Mouse (Mus musculus): Measurements from ENCODE around the gene Gse1. TPM values are rescaled to one million over a fixed set of nuclear protein-coding genes. Genes with fewer than 3 reads are reported as not detected.

The Gse1 gene
- total RNA-seq (2021): 10 to 100 TPM; 23.9 to 24.1 TPM
- long read RNA-seq, experiment 1, partial matches to known transcripts: 1 of 1 reads
- long read RNA-seq, experiment 1, other reads (novel, unspliced or antisense): 0 of 1 reads
- long read RNA-seq, experiment 2, partial matches to known transcripts: 1 of 12 reads
- long read RNA-seq, experiment 2, other reads (novel, unspliced or antisense): 11 of 12 reads

- DNase-seq (ENCODE audit: low spot score in 2 of 2): peak; percentile 84 to 85
Measured at GRCm38 (mm10) chr8:120227891-120228591, at the start of gene Gse1. Gse1 (plus strand) TSS chr8:120228456.

- DNase-seq (ENCODE audit: low spot score in 2 of 2): peak; percentile 94 to 97
Measured at GRCm38 (mm10) chr8:120179027-120179431, 49.2 kb upstream of the Gse1 start.

DNA sequence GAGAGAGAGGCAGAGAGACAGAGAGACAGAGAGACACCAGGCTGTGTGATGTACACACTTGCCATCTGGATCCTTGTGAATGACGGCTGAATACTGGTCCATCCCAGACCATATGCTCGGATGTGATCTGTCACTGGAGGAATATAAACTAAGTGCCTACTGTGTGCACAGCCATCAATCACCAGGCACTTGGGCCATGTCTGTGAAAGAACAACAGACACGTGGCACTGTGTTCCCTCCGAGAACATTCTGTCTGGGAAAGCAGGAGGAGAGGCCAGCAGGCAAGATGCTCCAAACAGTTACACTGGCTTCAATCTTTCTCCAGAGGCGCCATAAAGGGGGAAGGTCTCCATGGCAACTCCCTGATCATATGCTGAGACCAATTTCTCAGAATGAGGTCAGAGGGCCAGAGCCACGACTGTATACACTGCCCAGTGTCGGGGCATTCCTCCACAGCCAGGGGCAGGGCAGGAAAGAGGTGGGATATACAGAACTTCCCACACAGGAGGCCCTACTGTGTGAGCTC lies 47.7 kb upstream of the Gse1 start:
- no peak for DNase-seq (ENCODE audit: low spot score in 2 of 2)

- no peak for DNase-seq (ENCODE audit: low spot score in 2 of 2)
Measured at GRCm38 (mm10) chr8:120181274-120181673, 47.0 kb upstream of the Gse1 start.

GRCm38 (mm10) chr8:120181861-120182414 lies 46.3 kb upstream of the Gse1 start:
- no peak for DNase-seq (ENCODE audit: low spot score in 2 of 2)

DNA sequence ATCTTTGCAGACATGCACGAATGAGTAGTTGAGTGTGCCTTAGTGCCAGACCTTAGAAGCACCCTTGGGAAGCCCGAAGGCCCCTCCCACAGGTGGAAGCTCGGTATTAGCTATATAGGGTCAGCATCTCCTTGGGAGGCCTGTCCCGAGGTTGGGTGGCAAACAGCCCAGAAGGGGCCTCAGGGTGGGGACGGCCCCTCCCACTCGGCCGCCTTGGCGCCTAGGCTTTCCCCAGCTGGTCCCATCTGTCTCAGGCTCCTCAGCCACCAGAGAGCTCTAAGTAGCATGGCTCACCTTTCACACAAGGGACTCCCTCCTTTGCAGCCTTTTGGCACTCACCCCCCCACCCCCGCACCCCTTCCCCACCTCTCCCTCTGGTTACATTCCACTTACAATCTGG lies 43.9 kb upstream of the Gse1 start:
- DNase-seq (ENCODE audit: low spot score in 2 of 2): no peak

DNA sequence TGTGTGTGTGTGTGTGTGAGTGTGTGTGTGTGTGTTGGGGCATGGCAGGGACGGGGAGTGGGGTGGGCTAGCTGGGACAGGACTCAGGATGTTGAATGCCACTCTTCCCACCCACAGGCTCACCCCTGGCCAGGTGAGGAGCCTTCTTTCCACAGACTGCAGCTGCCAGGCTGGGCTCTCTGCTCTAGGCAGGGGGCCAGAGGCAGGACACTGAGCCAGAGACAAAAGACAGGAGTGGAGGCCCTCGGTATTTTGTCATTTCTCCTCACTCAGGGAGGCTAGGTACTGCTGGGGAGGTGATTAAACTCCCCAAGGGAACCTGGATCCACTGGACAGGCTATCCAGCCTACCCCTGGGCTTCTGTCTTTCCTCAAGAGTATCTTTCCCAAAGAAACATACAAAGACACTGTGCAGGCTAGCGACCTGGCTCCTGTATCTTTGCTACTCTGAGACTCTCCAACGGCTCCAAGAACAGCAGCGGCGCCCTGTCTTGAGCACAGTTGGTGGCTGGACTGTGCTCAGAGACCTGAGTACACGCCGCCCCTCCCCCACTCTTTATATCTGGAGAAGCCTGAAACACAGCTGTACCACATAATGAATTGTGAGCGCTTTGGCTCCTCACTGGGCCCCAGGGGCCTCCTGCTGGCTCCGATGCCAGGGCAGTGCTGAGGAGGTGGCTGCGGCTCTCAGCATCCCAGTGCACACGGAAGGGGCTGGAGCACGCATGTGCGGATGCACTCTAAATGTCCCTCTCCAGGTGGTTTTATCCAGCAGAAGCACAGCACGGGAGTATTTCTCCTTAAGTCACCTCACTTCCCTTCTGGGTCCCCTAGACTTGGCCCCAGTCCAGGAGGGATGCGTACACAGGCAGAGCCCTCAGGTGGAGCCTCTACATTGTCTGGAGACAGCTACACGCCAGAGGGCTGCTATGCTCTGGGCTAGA lies 43.1 kb upstream of the Gse1 start:
- no peak for DNase-seq (ENCODE audit: low spot score in 2 of 2)

DNA sequence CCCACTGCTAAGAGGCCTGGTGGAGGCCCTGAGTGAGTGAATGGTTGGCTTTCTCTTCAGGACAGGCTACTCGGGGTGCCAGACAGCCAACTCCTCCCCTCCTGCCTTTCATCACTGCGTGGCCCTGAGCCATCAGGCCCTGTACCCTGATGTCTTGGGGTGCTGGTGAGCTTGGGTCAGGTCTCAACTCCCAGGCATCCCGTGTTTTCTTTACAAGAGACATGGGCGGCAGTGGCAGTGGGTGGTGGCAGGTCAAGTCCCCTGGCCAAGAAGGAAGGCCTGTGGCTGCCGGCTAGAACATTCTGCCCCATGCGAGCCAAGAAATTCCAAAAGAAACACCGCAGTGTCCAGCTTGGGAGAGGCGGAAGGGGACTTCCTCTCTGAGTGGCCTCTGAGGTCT lies 41.8 kb upstream of the Gse1 start:
- peak in 1 of 2 experiments; percentile 40 for DNase-seq (ENCODE audit: low spot score in 2 of 2)

DNA sequence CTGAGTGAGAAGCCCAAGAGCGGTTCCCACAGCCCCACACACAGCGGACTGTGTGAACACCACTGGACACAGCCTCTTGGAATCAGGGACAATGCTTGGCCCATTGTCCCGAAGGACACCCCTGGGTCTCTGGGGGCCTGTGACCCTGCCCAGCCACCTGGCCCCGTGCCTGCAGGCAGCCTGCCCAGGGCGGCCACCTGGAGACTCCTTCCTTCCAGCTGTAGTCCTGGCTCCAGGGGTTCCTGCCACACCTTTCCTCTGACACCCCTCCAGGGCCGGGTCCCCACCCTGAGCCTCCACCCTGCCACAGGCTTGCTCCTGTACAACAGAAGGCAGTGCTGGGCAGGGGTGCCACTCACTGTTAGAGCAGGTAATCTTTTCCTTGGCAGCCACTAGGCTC lies 39.7 kb upstream of the Gse1 start:
- peak; percentile 38 to 74 for DNase-seq (ENCODE audit: low spot score in 2 of 2)

- no peak for DNase-seq (ENCODE audit: low spot score in 2 of 2)
Measured at GRCm38 (mm10) chr8:120189440-120189839, 38.8 kb upstream of the Gse1 start.

- DNase-seq (ENCODE audit: low spot score in 2 of 2): no peak
Measured at GRCm38 (mm10) chr8:120190107-120190809, 38.0 kb upstream of the Gse1 start.

GRCm38 (mm10) chr8:120190810-120191413 lies 37.3 kb upstream of the Gse1 start:
- DNase-seq (ENCODE audit: low spot score in 2 of 2): peak; percentile 92 to 94

GRCm38 (mm10) chr8:120191633-120192032 lies 36.6 kb upstream of the Gse1 start:
- DNase-seq (ENCODE audit: low spot score in 2 of 2): no peak

DNA sequence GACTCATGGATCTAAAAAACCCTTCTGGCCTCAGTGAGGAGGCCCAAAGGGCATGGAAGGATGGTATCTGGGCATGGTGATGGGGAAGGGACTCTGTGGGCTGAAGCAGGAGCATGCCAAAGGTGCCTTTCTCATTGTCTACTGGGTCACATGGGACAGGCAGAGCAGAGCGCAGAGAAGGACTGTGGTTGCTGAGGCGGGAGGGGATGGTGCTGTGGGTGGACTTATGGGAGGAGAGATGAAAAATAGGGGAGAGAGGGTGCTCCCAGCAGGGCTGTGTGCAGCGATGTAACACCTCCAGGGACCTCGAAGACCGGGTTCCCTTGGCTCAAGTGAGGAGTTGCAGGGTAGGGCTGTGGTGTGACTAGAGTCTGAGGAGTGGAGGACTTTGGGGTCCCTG lies 36.1 kb upstream of the Gse1 start:
- no peak for DNase-seq (ENCODE audit: low spot score in 2 of 2)

GRCm38 (mm10) chr8:120201351-120201750 lies 26.9 kb upstream of the Gse1 start:
- no peak for DNase-seq (ENCODE audit: low spot score in 2 of 2)

DNA sequence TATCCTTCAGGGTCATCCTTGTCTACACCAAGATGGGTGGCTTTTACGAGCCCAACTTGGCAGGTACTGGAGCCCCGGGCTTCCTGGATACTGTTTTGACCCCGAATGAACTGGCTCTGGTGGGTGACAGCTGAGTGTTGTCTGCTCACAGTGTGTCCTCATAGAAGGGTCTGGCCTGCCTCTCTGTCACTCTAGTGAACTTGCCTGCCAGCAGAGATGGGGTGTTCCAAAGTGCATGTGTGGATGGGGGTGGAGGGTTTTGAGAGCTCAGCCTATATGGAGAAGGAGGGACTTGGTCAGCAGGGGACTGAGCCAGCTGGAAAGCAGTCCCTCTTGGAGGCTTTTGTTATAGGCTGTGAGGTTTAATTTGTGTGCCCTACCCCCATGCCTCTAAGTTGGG lies 25.7 kb upstream of the Gse1 start:
- no peak for DNase-seq (ENCODE audit: low spot score in 2 of 2)

DNA sequence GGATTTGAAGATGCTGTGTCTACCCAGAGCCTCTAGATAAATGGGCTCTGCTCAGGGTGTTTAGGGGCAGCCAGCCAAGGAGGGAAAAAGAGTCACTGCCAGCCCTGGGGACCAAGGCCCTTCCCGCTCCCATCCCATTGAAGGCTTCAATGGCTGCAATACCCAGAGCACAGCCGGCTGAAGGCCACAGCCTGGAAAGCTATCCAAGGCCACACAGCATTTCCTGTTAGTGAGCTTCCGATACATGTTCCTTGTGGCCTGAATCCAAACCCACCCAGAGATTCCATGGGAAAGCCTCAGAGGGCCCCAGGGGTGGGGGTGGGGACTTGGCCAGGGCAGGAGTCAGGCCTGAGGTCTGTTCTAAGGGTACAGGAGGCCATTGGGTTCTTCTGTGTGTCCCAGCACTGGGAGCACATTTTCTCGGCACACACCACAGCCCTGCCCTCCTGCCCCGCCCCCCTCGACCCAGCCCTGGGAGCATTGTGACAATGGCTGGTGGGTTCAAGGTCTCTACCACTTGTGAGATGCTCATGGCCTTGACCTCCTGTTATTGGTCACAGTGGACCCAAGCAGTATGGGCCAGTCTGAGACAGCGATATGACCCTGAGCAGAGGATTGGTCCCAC lies 23.4 kb upstream of the Gse1 start:
- DNase-seq (ENCODE audit: low spot score in 2 of 2): peak in 1 of 2 experiments; percentile 59

- DNase-seq (ENCODE audit: low spot score in 2 of 2): no peak
Measured at GRCm38 (mm10) chr8:120205916-120206315, 22.3 kb upstream of the Gse1 start.

DNA sequence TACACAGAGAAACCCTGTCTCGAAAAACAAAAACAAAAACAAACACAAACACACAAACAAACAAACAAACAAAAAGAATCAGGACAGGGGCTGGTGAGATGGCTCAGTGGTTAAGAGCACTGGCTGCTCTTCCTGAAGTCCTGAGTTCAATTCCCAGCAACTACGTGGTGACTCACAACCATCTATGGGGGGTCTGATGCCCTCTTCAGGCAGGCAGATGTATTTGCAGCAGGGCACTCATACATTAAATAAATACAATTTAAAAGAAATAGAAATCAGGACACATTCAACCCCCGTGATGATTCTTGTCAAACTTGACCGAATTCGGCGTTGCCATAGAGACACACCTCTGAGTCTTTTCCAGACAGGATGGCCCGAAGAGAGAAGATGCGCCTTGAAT lies 20.9 kb upstream of the Gse1 start:
- DNase-seq (ENCODE audit: low spot score in 2 of 2): no peak

GRCm38 (mm10) chr8:120208113-120208512 lies 20.1 kb upstream of the Gse1 start:
- no peak for DNase-seq (ENCODE audit: low spot score in 2 of 2)
